Mouse (Mus musculus) CD4-positive helper T cell, adult 2 months (primary cell): ENCODE results near the gene Col5a1.

Experiments used
- DNase-seq: peaks from one replicate; pipeline ENCODE4 v3.0.0-alpha.2; 2012; ENCODE audit warnings: low read depth, missing footprints, low spot score

Gene Col5a1

DNA sequence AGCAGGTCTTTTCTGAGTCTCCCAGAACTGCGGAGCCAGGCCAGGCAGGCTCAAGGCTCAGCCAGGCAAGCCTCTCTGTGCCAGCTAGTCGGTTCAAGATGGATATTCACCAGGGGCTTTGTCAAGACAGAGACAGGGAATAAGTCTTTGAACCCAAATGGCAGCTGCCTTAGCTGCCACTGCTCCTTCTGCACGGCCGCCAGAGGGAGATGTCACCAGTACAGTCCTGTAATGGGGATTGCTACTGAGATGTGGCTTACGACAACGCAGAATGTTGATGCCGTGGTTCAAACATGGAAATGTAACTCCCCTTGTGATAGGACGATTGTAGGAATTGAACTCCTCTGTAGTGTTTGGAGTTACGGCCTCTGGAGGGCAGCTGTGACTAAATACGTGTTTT is 199.9 kb downstream of the Col5a1 start:
- no peak for DNase-seq

DNA sequence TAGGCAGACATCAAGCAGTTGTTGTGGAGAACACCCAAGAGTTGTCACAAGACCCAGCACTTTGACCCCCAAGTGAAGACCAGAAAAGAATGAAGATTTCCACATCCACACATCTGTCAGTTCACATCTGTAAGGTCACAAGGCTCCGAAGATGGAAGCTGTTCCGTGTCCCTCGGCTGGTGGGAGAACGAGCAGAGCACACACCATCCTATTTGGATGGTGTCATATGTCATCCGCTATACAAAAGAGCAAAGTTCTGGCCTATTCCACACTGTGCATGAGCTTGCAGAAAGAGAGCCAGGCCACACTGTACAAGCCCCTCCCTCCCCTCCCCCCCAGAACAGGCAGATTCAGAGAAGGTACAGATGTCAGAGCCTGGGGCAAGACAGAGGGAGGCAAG is 202.9 kb downstream of the Col5a1 start:
- DNase-seq, result no peak
